Mouse (Mus musculus) ES-Bruce4 (cell line): ENCODE measurements around the gene Srl. TPM values are rescaled to one million over a fixed set of nuclear protein-coding genes. Genes with fewer than 3 reads are reported as not detected.

Experiments
- H3K27ac ChIP-seq: 2 replicates; pipeline ENCODE4 v1.5.1; 2012; ENCODE audit warnings: low read length, inconsistent platforms; ENCODE audit not compliant: insufficient read depth
- H3K27me3 ChIP-seq: 2 replicates; pipeline ENCODE4 v1.6.1; 2012; ENCODE audit warnings: mild to moderate bottlenecking, low read length, inconsistent platforms; ENCODE audit not compliant: control insufficient read depth, poor library complexity, insufficient read depth, severe bottlenecking
- H3K36me3 ChIP-seq: 2 replicates; pipeline ENCODE4 v1.6.1; 2012; ENCODE audit warnings: inconsistent platforms, mild to moderate bottlenecking, low read length, moderate library complexity; ENCODE audit not compliant: control insufficient read depth, poor library complexity, insufficient read depth, severe bottlenecking
- H3K4me1 ChIP-seq: one replicate; pipeline ENCODE4 v1.8.1; 2011; ENCODE audit warnings: low read length; ENCODE audit not compliant: control insufficient read depth, insufficient read depth
- H3K4me3 ChIP-seq: 2 replicates; pipeline ENCODE4 v1.5.1; 2011; ENCODE audit warnings: low read depth, mild to moderate bottlenecking, low read length
- H3K9ac ChIP-seq: 2 replicates; pipeline ENCODE4 v1.6.1; 2012; ENCODE audit warnings: low read depth, mild to moderate bottlenecking, inconsistent platforms; ENCODE audit not compliant: poor library complexity, severe bottlenecking
- H3K9me3 ChIP-seq: replicated peaks from 2 replicates; pipeline ENCODE4 v1.6.1; 2012; ENCODE audit warnings: mild to moderate bottlenecking, low read length, inconsistent platforms; ENCODE audit not compliant: control insufficient read depth, poor library complexity, insufficient read depth, severe bottlenecking
- CTCF ChIP-seq: IDR thresholded peaks from one replicate; pipeline ENCODE4 v1.8.1; 2011; ENCODE audit warnings: low read depth, low read length
- EP300 ChIP-seq: IDR thresholded peaks from 2 replicates; pipeline ENCODE4 v1.6.1; 2011; ENCODE audit warnings: low read depth, low read length; ENCODE audit not compliant: insufficient read depth
- POLR2A ChIP-seq: IDR thresholded peaks from one replicate; pipeline ENCODE4 v1.8.1; 2011; ENCODE audit warnings: low read length; ENCODE audit not compliant: insufficient read depth
- polyA plus RNA-seq: library from polyadenylated mRNA; stranded (reverse); fragments of >200 nt; gene quantifications from 2 replicates; pipeline ENCODE4 v1.2.4, GENCODE M21; 2011; ENCODE audit warnings: low read depth; ENCODE audit not compliant: missing spikeins, insufficient read depth, insufficient read length

Gene Srl
- polyA plus RNA-seq, 1 experiment: 30.0 TPM

- no peaks in the 10 kb centered on the region for H3K9me3 ChIP-seq
- H3K4me1 ChIP-seq: no peaks in the 10 kb centered on the region
- H3K27ac ChIP-seq: no peak overlapping the region
- H3K36me3 ChIP-seq: no peaks in the 10 kb centered on the region
- no peak overlapping the region for H3K4me3 ChIP-seq
- no peaks in the 10 kb centered on the region for H3K27me3 ChIP-seq
- TF ChIP-seq CTCF (no peak), POLR2A (no peak), EP300 (no peak)
- no peak overlapping the region for H3K9ac ChIP-seq
These were observed 77.0 kb downstream of the Srl start for GRCm38 (mm10) chr16:4464529-4465089.

GRCm38 (mm10) chr16:4457927-4458326 lies 83.7 kb downstream of the Srl start:
- H3K4me1 ChIP-seq: no peaks in the 10 kb centered on the region
- no peaks in the 10 kb centered on the region for H3K27me3 ChIP-seq
- H3K36me3 ChIP-seq: no peaks in the 10 kb centered on the region
- no peak for TF ChIP-seq CTCF
- no peak for TF ChIP-seq EP300
- no peak for TF ChIP-seq POLR2A
- H3K4me3 ChIP-seq: no peak overlapping the region
- no peak overlapping the region for H3K9ac ChIP-seq
- H3K27ac ChIP-seq: no peak overlapping the region
- no peaks in the 10 kb centered on the region for H3K9me3 ChIP-seq

GRCm38 (mm10) chr16:4456391-4456790 lies 85.2 kb downstream of the Srl start:
- Histone ChIP-seq H3K9ac (no peak overlapping the region), H3K9me3 (no peaks in the 10 kb centered on the region), H3K36me3 (no peaks in the 10 kb centered on the region), H3K27ac (no peak overlapping the region), H3K4me1 (no peaks in the 10 kb centered on the region), H3K27me3 (no peaks in the 10 kb centered on the region), H3K4me3 (no peak overlapping the region)
- no peak for TF ChIP-seq CTCF
- no peak for TF ChIP-seq POLR2A
- TF ChIP-seq EP300: no peak

- H3K9me3 ChIP-seq: no peaks in the 10 kb centered on the region
- H3K27ac ChIP-seq: no peak overlapping the region
- H3K27me3 ChIP-seq: no peaks in the 10 kb centered on the region
- no peaks in the 10 kb centered on the region for H3K36me3 ChIP-seq
- H3K4me1 ChIP-seq: no peaks in the 10 kb centered on the region
- H3K9ac ChIP-seq: no peak overlapping the region
- no peak overlapping the region for H3K4me3 ChIP-seq
- TF ChIP-seq CTCF (no peak), POLR2A (no peak), EP300 (no peak)
These were observed 85.9 kb downstream of the Srl start for GRCm38 (mm10) chr16:4455693-4456092.

GRCm38 (mm10) chr16:4454563-4454962 lies 87.1 kb downstream of the Srl start:
- Histone ChIP-seq H3K27me3 (no peaks in the 10 kb centered on the region), H3K4me1 (no peaks in the 10 kb centered on the region), H3K9ac (no peak overlapping the region), H3K9me3 (no peaks in the 10 kb centered on the region), H3K27ac (no peak overlapping the region), H3K36me3 (no peaks in the 10 kb centered on the region), H3K4me3 (no peak overlapping the region)
- TF ChIP-seq CTCF (no peak), EP300 (no peak), POLR2A (no peak)

GRCm38 (mm10) chr16:4449418-4449817 lies 92.2 kb downstream of the Srl start:
- H3K4me3 ChIP-seq: no peak overlapping the region
- H3K27ac ChIP-seq: no peak overlapping the region
- no peaks in the 10 kb centered on the region for H3K9me3 ChIP-seq
- no peaks in the 10 kb centered on the region for H3K27me3 ChIP-seq
- no peak overlapping the region for H3K9ac ChIP-seq
- H3K4me1 ChIP-seq: no peaks in the 10 kb centered on the region
- no peak for TF ChIP-seq POLR2A
- TF ChIP-seq CTCF: no peak
- no peaks in the 10 kb centered on the region for H3K36me3 ChIP-seq
